Mouse (Mus musculus) left cerebral cortex, postnatal 36 days (tissue): Measurements from ENCODE around the gene Gmppb. TPM values are rescaled to one million over a fixed set of nuclear protein-coding genes. Genes with fewer than 3 reads are reported as not detected.
A peak's percentile ranks its signal among the peaks of the same experiment; 100 is the strongest.
"Not testable (repeated sequence)": the region's sequence is repeated elsewhere in the genome, so short reads cannot be mapped to it uniquely, and the experiment has no call there.

Source experiments
- DNase-seq, 2 experiments: peaks; one replicate each; pipeline ENCODE4 v3.0.0; 2021 to 2022; ENCODE audit warnings: low spot score in 2 of 2, mixed read lengths in 1 of 2
- intact Hi-C: fragments of 180-260 bp; cut with DNase I; formaldehyde crosslinking; loops from one replicate; pipeline ENCODE4 v1.15.1; 2025
- total RNA-seq, 2 experiments: library from RNA; stranded (reverse); gene quantifications; 2 replicates each; pipeline ENCODE4 v1.2.3; 2021

Gene Gmppb
- total RNA-seq, result 10 to 100 TPM; 14.4 to 17.0 TPM

DNA sequence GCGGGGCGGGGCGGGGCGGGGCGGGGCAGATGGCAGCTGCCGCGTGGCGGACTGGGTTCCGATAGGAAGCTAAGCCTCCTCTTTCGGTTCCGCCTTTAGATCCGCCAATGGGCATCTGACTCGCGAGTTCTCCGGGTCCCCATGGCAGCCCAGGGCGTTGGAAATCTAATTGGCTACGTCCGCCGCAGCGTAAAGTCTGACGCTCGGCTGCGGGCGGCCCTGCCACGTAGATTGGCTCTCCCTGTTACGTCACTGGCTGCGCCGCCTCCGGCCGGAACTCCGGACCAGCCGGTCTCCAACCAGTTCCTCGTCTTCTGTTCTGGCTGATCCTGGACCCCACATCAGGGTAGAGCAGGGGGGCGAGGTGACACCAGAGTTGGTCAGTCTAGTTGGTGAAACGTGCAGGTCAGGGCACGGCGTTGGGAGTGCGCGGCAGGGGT is at the start of gene Gmppb:
Gmppb (plus strand) TSS at position 227 of the 440 bp plus-strand sequence.
- intact Hi-C loops, result loop anchor here (5.0 kb wide), 1 partner anchor 147 kb away; no protein-coding TSS in a partner anchor
- DNase-seq, result peak; percentile 95 to 97

DNA sequence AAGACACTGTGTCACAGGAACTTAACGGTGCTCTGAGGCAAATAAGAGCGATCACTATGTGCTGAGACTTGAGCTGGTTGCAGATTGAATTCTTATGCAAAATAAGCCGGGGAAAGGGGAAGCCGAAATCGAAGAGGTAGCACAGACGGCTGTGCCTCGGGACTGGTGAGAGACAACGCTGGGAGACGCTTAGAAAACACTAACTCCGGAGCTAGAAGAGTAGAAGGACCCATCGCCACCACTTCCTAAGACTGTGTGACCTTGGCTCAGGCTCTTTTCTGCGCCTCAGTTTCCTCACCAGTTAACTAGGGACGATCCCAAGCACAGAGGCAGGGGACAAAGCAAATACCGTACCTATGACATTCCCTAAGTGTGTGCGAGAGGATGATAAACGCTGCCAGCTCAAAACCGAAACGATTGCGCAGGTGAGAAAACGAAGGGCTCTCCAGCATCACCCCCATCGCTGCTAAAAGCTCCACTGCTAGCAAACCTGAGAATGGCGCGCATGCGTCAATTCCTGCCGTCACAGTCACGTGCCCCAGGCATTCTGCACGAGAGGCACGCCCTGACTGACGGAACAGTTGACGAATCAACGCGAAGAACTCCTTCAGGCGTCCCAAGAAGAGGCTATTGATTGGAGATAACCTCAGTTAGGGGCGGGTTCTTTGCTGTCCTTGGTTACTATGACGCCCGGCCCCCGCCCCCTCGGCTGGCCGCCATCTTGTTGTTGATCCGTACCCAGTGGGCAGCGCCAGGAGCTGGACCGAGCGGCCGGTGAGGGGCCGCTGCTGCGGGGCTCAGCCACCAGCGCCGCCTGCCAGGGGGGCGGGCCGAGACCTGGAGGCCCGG is 46.9 kb upstream of the Gmppb start, which contains the start of gene Ip6k1:
Ip6k1 (plus strand) TSS at position 580 of the 849 bp plus-strand sequence.
- intact Hi-C loops, result no loop called here
- peak; percentile 100 for DNase-seq

DNA sequence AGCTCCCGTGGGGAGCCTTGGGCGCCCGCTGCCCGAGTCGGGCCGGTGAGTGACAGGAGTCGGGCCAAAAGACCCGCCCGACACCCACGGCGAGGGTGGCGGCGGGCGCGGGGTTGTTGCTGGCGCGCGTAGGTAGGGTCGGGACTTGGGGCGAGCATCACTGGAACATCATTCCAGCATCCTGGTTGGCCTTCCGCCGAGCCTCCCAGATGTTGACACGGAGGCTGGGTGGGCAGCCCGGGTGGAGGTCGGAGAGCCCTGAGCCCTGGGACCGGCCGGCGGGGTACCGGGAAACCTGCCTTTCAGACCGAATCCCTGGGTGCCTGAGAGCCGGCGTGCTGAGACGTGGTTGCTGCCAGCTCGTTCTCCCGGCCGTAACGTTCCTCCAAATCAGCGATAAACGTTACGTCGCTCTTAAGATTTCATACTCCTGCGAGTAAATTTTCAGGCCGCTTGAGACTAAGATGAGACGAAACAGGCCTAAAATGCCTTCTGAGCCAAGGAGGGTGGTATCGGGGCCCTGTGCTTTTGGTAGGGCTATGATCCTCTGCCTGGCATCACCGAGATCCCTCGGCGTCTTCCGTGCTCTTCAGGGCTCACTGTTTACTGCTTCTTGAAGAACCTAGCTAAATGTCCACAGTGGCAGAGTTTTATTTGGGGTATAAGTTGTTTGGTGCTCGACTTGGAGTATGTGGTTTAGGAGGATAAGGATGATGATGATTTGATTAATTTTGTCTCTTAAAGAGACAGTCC is 46.1 kb upstream of the Gmppb start:
- no peak for DNase-seq
- intact Hi-C loops, result no loop called here

DNA sequence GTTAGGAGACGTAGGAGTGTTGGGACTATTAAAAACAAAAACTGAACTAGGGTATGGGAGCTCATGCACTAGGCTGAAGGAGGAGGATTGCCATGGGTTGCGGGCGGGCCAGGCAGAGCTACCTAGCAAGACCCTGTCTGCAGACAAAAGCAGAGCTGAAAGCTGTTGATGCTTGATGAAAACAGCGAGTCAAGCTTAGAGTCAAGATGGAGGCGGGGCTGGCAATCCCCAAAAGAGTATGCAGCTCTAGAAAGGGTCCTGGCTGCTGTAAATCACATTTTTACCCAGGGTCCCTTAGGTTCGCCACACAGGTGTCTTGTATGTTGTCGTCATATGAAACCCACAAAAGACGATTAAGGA is 45.5 kb upstream of the Gmppb start:
- no peak for DNase-seq
- intact Hi-C loops, result no loop called here

DNA sequence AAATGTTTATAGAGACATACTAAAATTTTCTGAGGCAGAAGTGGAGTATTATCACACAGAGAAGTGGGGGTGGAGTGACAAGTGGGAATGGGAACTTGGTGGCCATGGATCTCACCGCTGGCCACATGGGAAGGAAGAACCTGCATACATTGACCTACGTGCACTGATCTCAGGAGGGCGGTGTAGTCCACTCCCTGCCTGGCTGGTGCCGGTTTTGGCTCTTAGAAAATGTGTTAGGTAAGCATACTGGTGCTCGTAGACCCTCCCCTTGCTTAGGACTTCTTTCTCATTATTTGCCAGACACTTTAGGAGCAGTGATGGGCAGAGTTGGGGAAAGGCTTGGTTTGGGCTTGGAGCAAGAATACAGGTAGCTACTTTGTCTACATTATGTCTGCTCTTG is 41.0 kb upstream of the Gmppb start:
- no peak for DNase-seq
- intact Hi-C loops, result no loop called here

DNA sequence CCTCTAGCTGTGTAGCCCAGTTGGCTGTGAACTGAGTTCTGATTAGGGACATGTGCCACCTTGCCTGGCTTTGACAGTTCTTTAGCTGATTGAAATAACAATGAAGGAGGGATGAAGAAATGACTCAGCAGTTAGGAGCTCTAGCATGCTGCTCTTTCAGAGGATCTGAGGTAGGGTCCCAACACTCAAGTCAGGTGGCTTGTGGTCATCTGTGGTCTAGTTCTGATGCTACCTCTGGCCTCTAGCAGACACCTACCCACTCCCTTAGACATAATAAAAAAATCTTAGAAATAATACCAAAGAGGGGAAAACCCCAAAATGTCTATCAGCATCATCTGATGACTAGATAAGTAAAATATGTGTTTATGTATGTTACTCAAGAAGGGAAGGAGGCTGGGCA is 38.7 kb upstream of the Gmppb start:
- intact Hi-C loops, result no loop called here
- no peak for DNase-seq

DNA sequence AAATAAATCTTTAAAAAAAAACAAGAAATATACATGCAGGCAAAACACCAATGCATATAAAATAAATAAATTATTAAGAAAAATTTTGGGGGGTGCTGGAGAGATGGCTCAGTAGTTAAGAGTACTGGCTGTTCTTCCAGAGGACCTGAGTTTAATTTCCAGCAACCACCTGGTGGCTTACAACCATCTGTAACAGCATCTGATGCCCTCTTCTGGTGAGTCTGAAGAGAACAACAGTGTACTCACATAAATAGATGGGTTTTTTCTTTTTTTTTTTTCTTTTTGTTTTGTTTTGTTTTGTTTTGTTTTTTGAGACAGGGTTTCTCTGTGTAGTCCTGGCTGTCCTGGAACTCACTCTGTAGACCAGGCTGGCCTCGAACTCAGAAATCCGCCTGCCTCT is 35.5 kb upstream of the Gmppb start:
- intact Hi-C loops, DNase-seq: not testable (repeated sequence)

DNA sequence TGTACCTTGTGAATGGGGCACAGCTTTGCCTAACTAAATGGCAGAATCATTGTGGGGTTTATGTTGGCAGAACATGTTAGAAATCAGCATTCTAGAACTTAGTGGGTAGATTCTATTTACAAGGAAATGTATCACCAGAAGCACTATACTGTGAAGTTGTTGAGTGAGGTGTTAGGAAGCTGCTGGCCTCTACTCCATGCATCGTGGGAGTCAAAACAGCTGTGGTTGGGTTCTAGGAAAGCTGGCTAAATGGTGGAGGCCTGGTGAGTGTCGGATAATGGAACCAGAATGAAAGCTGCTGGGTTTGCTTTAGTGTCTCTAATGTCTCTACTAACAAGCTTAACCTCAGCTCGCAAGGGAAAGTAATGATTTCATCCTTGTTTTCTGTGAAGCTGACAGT is 31.9 kb upstream of the Gmppb start:
- intact Hi-C loops, result no loop called here
- DNase-seq, result peak; percentile 30 to 36

DNA sequence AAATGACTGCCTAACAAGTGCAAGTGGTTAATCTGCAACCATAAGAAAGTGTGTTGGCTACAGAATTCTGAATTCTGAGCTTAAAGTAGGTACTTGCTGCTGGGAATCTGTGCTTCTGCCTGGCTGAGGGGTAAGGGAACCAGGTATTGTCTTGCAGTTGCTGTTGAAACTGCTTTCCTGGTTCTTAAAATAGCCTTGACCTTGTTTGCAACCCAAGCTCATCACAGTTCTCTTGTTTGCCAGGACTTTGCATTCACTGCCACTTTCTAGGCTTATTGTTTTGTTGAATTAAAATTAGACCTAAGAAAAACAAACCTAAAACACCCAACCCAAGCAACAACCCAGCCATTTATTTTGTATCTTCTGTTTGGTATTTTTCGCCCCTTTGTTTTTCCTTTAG is 28.3 kb upstream of the Gmppb start:
- no peak for DNase-seq

DNA sequence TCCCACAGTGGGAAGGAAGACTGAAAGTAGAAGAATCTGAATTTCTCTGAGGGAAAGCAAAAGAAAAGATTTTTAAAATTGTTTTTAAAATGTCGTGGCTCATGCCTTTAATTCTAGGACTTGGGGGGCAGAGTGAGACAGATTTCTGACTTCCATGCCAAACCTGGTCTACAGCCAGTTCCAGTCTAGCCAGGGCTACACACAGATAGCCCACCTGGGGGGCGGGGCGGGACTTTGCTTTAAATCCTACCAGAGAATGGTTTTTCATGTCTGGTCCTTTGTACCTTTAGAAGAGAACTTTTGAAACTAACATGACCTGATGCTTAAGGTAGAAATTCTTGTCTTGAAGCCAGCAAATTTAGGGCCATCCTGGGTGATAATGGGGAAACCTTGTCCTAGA is 25.8 kb upstream of the Gmppb start:
- no peak for DNase-seq
- intact Hi-C loops, result no loop called here

More for the DNA sequence above, 28.3 kb upstream of the Gmppb start:
- intact Hi-C loops, result no loop called here

DNA sequence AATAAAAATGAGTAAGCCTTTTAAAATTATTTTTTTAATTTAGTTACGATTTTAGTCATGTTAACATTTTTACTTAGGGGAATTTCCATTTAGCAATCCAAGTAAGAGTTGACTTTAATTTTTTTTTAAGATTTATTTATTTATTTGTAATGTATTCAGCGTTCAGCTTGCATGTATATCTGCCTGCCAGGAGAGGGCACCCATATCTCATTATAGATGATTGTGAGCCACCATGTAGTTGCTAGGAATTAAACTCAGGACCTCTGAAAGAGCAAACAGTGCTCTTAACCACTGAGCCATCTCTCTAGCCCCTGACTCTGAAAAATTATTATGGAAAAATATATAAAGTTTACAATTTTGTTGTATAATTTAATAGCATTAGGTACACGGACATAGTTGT is 22.5 kb upstream of the Gmppb start:
- no peak for DNase-seq
- intact Hi-C loops, result no loop called here

DNA sequence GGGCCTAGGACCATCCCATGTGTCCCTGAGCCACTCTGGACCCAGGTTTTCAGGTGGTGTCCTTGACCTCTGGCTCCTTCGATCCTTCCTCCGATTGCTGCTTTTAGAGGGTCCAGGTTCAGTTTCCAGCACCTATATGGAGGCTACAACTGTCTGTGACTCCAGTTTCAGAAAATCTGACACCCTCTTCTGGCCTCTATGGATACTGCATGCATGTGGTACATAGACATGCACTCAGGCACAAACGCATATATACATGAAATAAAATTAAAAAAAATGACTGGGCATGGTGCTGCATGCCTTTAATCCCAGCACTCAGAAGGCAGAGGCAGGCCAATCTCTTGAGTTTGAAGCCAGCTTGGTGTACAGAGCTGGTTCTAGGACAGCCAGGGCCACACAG is 21.2 kb upstream of the Gmppb start:
- intact Hi-C loops, result no loop called here
- no peak for DNase-seq

DNA sequence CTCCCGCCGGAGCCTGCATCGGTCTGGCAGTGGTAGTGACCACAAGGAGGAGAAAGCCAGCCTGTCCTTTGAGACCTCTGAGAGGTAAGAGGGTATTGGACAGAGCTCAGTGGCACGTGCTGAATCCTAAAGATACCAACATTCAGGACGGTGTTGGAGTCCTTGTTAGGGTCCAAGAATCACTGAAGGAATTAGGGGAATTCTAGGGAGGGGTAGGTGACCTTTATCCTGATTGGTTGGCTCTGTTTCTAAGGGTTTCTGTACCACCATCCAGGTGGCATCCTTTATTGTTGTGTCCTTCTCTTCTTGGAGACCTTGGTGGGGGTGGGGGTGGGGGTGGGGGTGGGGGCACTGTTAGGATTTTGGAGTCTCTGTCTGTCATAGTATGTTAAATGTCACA is 16.9 kb upstream of the Gmppb start:
- no peak for DNase-seq
- intact Hi-C loops, result no loop called here

DNA sequence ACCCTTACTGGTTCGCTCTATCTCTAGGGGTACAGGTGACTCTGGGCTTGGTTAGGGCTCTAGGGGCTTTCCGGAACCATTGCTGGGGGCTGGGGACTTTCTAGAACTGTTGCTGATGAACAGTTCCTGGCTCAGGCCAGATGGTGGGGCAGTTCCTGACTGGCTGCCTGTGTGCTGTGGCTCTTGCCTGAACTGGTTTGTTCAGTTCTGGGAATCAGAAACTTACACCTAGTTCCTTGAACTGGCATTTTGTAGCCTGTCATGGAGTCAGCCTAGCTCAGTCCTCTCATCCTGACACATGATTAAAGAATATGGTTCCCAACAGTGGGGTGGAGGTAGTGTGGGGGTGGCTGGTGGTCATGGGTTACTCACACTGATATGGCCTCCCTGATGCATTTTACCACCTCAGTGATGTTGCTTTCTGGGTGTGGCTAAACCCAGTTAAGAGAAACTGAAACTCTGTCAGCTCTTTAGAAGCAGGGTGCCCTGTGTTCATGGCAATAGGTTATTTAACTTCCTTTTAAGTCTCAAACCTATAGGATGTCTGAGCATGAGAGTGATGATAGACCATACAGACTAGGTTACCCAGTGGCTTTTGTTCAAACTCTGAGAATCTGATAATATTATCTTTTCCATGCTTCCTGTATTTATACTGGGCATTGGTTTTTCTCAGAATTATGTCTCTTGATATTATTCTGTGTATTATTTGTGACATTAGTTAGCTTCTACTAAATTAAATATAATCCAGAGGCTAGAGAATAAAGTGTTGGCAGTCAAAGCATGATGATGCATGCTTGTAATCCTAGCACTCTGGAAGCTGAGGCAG is 13.5 kb upstream of the Gmppb start:
- no peak for DNase-seq
- intact Hi-C loops, result no loop called here

DNA sequence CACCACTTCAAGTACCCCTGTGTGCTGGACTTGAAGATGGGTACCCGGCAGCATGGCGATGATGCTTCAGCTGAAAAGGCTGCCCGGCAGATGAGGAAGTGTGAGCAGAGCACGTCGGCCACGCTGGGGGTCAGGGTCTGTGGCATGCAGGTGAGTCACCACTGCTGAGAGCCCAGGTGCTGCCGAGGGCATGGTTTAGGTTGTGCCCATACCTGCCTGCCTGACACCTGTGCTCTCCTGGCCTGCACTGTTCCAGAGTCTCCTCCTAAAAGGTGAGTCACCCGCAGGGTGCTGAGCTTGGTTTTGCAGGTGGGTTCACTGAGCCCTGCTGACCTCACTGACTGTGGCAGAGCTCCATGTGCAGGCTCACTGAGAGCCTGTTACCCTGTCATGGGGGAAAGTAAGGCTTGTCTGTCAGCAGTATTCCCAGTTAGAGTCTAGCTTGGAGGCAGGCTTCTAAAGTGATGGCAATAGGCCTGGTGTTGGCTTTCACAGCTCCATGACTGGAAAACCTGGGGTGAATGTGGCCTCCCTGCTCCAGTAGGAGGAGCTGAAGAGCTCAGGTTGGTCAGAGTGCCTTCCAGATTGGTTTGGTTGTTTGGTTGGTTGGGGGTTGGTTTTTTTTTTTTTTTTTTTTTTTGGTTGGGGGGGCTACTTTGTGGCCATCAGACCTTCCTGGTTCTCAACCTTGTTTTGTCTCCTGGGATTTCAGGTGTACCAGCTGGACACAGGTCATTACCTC is 4.1 kb upstream of the Gmppb start:
- no peak for DNase-seq
- intact Hi-C loops, result loop anchor here (5.0 kb wide), 1 partner anchor 143 kb away; no protein-coding TSS in a partner anchor

DNA sequence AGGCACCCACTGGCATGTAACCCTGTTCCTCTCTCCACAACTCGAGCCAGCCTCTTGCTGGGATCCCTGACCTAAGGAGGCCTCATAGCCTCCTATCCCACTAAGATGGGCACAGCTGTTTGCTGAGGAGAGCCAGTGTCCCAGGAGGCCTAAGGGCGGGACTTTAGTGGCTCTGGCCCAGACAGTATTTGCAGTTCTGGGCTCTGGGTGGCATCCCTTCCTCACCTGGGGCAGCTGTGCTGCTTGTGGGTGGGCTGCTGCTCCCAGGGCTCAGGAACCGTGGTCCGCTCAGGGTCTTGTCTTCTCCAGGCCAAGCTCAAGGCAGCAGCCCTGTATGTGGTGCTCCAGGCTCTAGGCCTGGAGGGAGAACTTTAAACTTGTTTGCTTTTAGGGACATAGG is 2.5 kb upstream of the Gmppb start:
- no peak for DNase-seq
- intact Hi-C loops, result loop anchor here (5.0 kb wide), 1 partner anchor 144 kb away; no protein-coding TSS in a partner anchor

DNA sequence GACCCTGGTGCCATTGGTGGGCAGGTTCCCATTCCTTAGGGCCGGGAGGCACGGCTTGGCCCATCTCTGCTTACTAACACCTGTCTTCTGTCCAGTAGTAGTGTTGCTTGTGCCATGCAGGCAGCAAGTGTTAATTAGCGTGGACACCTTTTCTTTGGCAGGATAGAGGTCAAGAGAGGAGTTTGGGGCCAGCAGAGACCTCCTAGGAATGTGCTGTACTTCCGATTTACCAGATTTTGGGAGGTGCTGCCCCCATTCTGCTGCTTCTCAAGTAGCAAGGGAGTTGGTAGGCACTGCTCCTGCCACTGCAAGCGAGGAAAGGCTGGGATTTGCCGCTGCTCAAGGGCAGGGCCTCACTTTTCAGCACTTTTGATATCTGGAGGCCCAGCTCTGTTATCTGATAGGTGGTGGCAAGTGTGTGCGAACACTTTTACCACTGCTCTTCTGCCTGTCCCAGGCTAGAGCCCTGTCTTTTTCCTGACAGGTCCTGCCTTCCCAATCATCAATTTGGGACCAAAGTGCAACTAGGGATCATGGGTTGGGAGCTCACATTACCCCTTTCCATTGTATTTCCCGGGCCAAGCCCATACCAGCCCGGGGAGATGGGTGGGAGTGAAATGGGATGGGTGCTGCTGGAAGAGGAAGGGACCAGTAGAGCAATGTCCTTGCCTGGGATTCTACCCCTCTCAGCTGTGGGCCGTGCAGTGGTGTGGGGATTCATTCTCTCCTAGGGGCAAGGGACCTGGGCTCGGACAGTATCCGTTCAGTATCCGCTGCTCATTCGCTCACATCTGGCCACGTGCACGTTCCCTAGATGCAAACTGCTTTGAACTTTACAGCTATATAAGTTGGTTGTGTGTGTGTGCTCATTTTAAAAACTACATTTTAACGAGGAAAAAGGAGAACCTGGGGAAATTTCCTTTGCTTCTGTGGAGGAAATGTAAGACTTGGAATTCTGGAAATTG is 1.2 kb upstream of the Gmppb start:
- DNase-seq, result no peak
- intact Hi-C loops, result loop anchor here (5.0 kb wide), 1 partner anchor 146 kb away; no protein-coding TSS in a partner anchor

DNA sequence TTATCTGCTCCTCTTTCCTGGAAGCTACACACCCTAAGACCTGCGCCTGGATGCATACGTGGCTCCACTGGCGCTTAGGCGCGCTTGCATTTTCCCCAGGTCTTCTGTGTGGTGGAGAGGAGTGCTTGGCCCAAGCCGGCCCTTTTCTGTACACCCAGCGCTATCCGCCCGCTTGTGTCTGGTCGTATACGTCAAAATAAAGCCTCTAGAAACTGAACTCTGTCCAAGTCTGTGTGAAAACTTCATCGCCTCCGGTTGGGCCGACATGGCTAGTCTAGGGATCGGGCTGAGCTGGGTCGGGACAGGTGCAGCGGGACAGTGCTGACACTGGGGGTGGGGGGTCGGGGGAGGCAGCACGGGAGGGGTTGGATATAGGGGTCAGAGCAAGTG is 481 bp upstream of the Gmppb start:
- intact Hi-C loops, result loop anchor here (5.0 kb wide), 1 partner anchor 146 kb away; no protein-coding TSS in a partner anchor
- DNase-seq, result no peak
